Mouse (Mus musculus): ENCODE data around the gene Vwa1. TPM values are rescaled to one million over a fixed set of nuclear protein-coding genes. Genes with fewer than 3 reads are reported as not detected.

Gene Vwa1
- total and polyA plus RNA-seq, 2 experiments from 2014 or later: 27.8 to 43.3 TPM

- no peak for TF ChIP-seq CTCF (IDR thresholded peaks at IDR 0.05; ENCODE audit: low read depth)
- Histone ChIP-seq H3K27me3 (ENCODE audit: insufficient read depth, low read length) (no peaks in the 10 kb centered on the region), H3K9me3 (ENCODE audit: low read length) (no peaks in the 10 kb centered on the region), H3K36me3 (ENCODE audit: insufficient read depth, low read length) (no peaks in the 10 kb centered on the region), H3K4me2 (ENCODE audit: low read depth, low read length) (peak overlapping the region; percentile 75), H3K4me1 (ENCODE audit: insufficient read depth, low read length) (peaks cover 4% of the 10 kb centered on the region), H3K27ac (peak overlapping the region; percentile 75), H3K4me3 (ENCODE audit: low read length) (peak overlapping the region; percentile 42), H3K9ac (replicated peaks; ENCODE audit: low read length) (peak overlapping the region; percentile 66)
- 57% methylated on average over 5 of the region's 5 CpGs for WGBS
- DNase-seq (ENCODE audit: low spot score): no peak
- no peak for ATAC-seq
These were observed 5.0 kb downstream of the Vwa1 start for GRCm38 (mm10) chr4:155769496-155769879.

- no peak overlapping the region for H3K4me2 ChIP-seq (ENCODE audit: low read depth, low read length)
- DNase-seq (ENCODE audit: low spot score): no peak
- H3K27me3 ChIP-seq (ENCODE audit: insufficient read depth, low read length): no peaks in the 10 kb centered on the region
- H3K9ac ChIP-seq (replicated peaks; ENCODE audit: low read length): no peak overlapping the region; the same call in 1 of the 2 replicates
- H3K9me3 ChIP-seq (ENCODE audit: low read length): no peaks in the 10 kb centered on the region
- TF ChIP-seq CTCF (IDR thresholded peaks at IDR 0.05; ENCODE audit: low read depth): no peak
- no peak for ATAC-seq
- no peak overlapping the region for H3K27ac ChIP-seq
- peaks cover 14% of the 10 kb centered on the region for H3K4me1 ChIP-seq (ENCODE audit: insufficient read depth, low read length)
- no peaks in the 10 kb centered on the region; the same call in 1 of the 2 replicates for H3K36me3 ChIP-seq (ENCODE audit: insufficient read depth, low read length)
- 87% methylated on average over 3 of the region's 3 CpGs for WGBS
- H3K4me3 ChIP-seq (ENCODE audit: low read length): no peak overlapping the region
These were observed 12.1 kb downstream of the Vwa1 start for GRCm38 (mm10) chr4:155762357-155762756.

- peak overlapping the region; percentile 51; the same call in 1 of the 2 replicates for H3K27ac ChIP-seq
- no peak for DNase-seq (ENCODE audit: low spot score)
- WGBS: 2% methylated on average over 28 of the region's 28 CpGs
- 0 out of 2 replicates have a peak, but pooled peaks have one; percentile 6 for ATAC-seq
- no peaks in the 10 kb centered on the region for H3K27me3 ChIP-seq (ENCODE audit: insufficient read depth, low read length)
- H3K9ac ChIP-seq (replicated peaks; ENCODE audit: low read length): peak overlapping the region; percentile 57
- no peak for TF ChIP-seq CTCF (IDR thresholded peaks at IDR 0.05; ENCODE audit: low read depth)
- no peaks in the 10 kb centered on the region; the same call in 1 of the 2 replicates for H3K36me3 ChIP-seq (ENCODE audit: insufficient read depth, low read length)
- no peaks in the 10 kb centered on the region for H3K9me3 ChIP-seq (ENCODE audit: low read length)
- H3K4me3 ChIP-seq (ENCODE audit: low read length): peak overlapping the region; percentile 80
- H3K4me1 ChIP-seq (ENCODE audit: insufficient read depth, low read length): peaks cover 14% of the 10 kb centered on the region
- H3K4me2 ChIP-seq (ENCODE audit: low read depth, low read length): peak overlapping the region; percentile 99
These were observed 13.0 kb downstream of the Vwa1 start for GRCm38 (mm10) chr4:155761356-155762099.

- Histone ChIP-seq H3K4me3 (ENCODE audit: low read length) (peak within 1 kb of the TSS; percentile 80), H3K27ac (peak within 1 kb of the TSS; percentile 72; the same call in 1 of the 2 replicates), H3K27me3 (ENCODE audit: insufficient read depth, low read length) (no peaks in the 10 kb centered on the region), H3K36me3 (ENCODE audit: insufficient read depth, low read length) (peaks cover under 1% of the 10 kb centered on the region; the same call in 1 of the 2 replicates), H3K9me3 (ENCODE audit: low read length) (no peaks in the 10 kb centered on the region), H3K4me1 (ENCODE audit: insufficient read depth, low read length) (peaks cover 14% of the 10 kb centered on the region), H3K4me2 (ENCODE audit: low read depth, low read length) (peak within 1 kb of the TSS; percentile 99), H3K9ac (replicated peaks; ENCODE audit: low read length) (peak within 1 kb of the TSS; percentile 73)
- WGBS: under 1% methylated on average over 68 of the region's 68 CpGs
- ATAC-seq: peak; percentile 96
- DNase-seq (ENCODE audit: low spot score): peak; percentile 98
- no peak for TF ChIP-seq CTCF (IDR thresholded peaks at IDR 0.05; ENCODE audit: low read depth)
These were observed 13.7 kb downstream of the Vwa1 start, which contains the start of gene Atad3a for GRCm38 (mm10) chr4:155760613-155761355. Gene Atad3a (minus strand): TSS chr4:155761093.

- ATAC-seq: peak; percentile 8
- peak; percentile 59 for DNase-seq (ENCODE audit: low spot score)
These were observed 14.5 kb downstream of the Vwa1 start for GRCm38 (mm10) chr4:155759862-155760612.

GRCm38 (mm10) chr4:155757011-155757410 lies 17.5 kb downstream of the Vwa1 start:
- DNase-seq (ENCODE audit: low spot score) (no peak), ATAC-seq (no peak)
- H3K27ac ChIP-seq: no peak overlapping the region
- no peak overlapping the region for H3K4me3 ChIP-seq (ENCODE audit: low read length)
- H3K9me3 ChIP-seq (ENCODE audit: low read length): no peaks in the 10 kb centered on the region
- TF ChIP-seq CTCF (IDR thresholded peaks at IDR 0.05; ENCODE audit: low read depth): no peak
- H3K36me3 ChIP-seq (ENCODE audit: insufficient read depth, low read length): peaks cover 31% of the 10 kb centered on the region
- WGBS: 82% methylated on average over 12 of the region's 12 CpGs
- no peaks in the 10 kb centered on the region for H3K27me3 ChIP-seq (ENCODE audit: insufficient read depth, low read length)
- peaks cover 14% of the 10 kb centered on the region for H3K4me1 ChIP-seq (ENCODE audit: insufficient read depth, low read length)
- H3K4me2 ChIP-seq (ENCODE audit: low read depth, low read length): no peak overlapping the region
- H3K9ac ChIP-seq (replicated peaks; ENCODE audit: low read length): no peak overlapping the region

More at GRCm38 (mm10) chr4:155759862-155760612, 14.5 kb downstream of the Vwa1 start:
- H3K4me3 ChIP-seq (ENCODE audit: low read length): peak overlapping the region; percentile 80
- H3K4me1 ChIP-seq (ENCODE audit: insufficient read depth, low read length): peaks cover 14% of the 10 kb centered on the region
- peak overlapping the region; percentile 99 for H3K4me2 ChIP-seq (ENCODE audit: low read depth, low read length)
- H3K9ac ChIP-seq (replicated peaks; ENCODE audit: low read length): peak overlapping the region; percentile 73
- peaks cover 8% of the 10 kb centered on the region; the same call in 1 of the 2 replicates for H3K36me3 ChIP-seq (ENCODE audit: insufficient read depth, low read length)
- TF ChIP-seq CTCF (IDR thresholded peaks at IDR 0.05; ENCODE audit: low read depth): peak; percentile 50
- H3K27ac ChIP-seq: peak overlapping the region; percentile 72; the same call in 1 of the 2 replicates
- no peaks in the 10 kb centered on the region for H3K9me3 ChIP-seq (ENCODE audit: low read length)
- no peaks in the 10 kb centered on the region for H3K27me3 ChIP-seq (ENCODE audit: insufficient read depth, low read length)
- WGBS: 5% methylated on average over 10 of the region's 10 CpGs
